39 mouse cellular contexts compared by ENCODE assay signal in genomic region chr2:130350376-130350775, GRCm38 (mm10). TPM values are rescaled to one million over a fixed set of nuclear protein-coding genes. Genes with fewer than 3 reads are reported as not detected.
"Had no signal": no experiment of that assay in that cellular context is flagged by ENCODE, and none has a peak within 500 bp of the region (broad histone marks: within the 10 kb centered on the region; RNA-seq: fewer than 3 reads in every experiment).

No protein-coding gene starts in this region.

- DNase-seq: gastrocnemius, adult 2 months; gastrocnemius, postnatal 10 days; gastrocnemius, postnatal 25 days; heart, adult 2 months; heart, postnatal 4 days; kidney, adult 18-20 months; kidney, adult 8-10 months; kidney, postnatal 10 days; kidney, postnatal 25 days; kidney, postnatal 4 days; liver; liver, embryonic 13.5 days had no signal

RNA-seq across cellular contexts. Expression of gene Gm28372, which starts 54.7 kb away (rescaled TPM):
- total RNA-seq: gastrocnemius, adult 2 months; gastrocnemius, postnatal 10 days; gastrocnemius, postnatal 25 days; gastrocnemius, postnatal 4 days; granulocyte monocyte progenitor cell, adult 5-6 weeks; heart, adult 2 months; heart, postnatal 25 days; heart, postnatal 4 days; layer of hippocampus, adult 2 months; layer of hippocampus, postnatal 10 days; layer of hippocampus, postnatal 25 days; left cerebral cortex, adult 2 months; left cerebral cortex, postnatal 14 days; left cerebral cortex, postnatal 36 days had no signal
- polyA plus RNA-seq: heart, adult 2 months; heart, embryonic 11.5 days; heart, embryonic 13.5 days; heart, embryonic 15.5 days; heart, postnatal 0 days; hindbrain, embryonic 10.5 days; hindbrain, embryonic 16.5 days; inflammation-experienced regulatory T-cells, adult 6 months; intestine, embryonic 15.5 days; intestine, postnatal 0 days; kidney, embryonic 14.5 days; kidney, embryonic 16.5 days; limb, embryonic 10.5 days; limb, embryonic 14.5 days; liver, embryonic 11.5 days; liver, embryonic 13.5 days; liver, embryonic 15.5 days had no signal

RNA-seq across cellular contexts. Expression of gene 1700020A23Rik, which starts 54.7 kb away (rescaled TPM):
- total RNA-seq: gastrocnemius, adult 2 months; gastrocnemius, postnatal 10 days; gastrocnemius, postnatal 25 days; gastrocnemius, postnatal 4 days; granulocyte monocyte progenitor cell, adult 5-6 weeks; heart, adult 2 months; heart, postnatal 25 days; heart, postnatal 4 days; layer of hippocampus, adult 2 months; layer of hippocampus, postnatal 10 days; layer of hippocampus, postnatal 25 days; left cerebral cortex, adult 2 months; left cerebral cortex, postnatal 14 days; left cerebral cortex, postnatal 36 days had no signal
- polyA plus RNA-seq: heart, adult 2 months; heart, embryonic 11.5 days; heart, embryonic 13.5 days; heart, embryonic 15.5 days; heart, postnatal 0 days; hindbrain, embryonic 12.5 days; inflammation-experienced regulatory T-cells, adult 6 months; intestine, embryonic 15.5 days; intestine, postnatal 0 days; kidney, embryonic 14.5 days; kidney, embryonic 16.5 days; limb, embryonic 10.5 days; limb, embryonic 12.5 days; limb, embryonic 14.5 days; liver, embryonic 11.5 days; liver, embryonic 13.5 days; liver, embryonic 15.5 days had no signal

RNA-seq across cellular contexts. Expression of gene Ebf4, which starts 55.4 kb away (rescaled TPM):
- total RNA-seq: granulocyte monocyte progenitor cell, adult 5-6 weeks had no signal
- polyA plus RNA-seq: inflammation-experienced regulatory T-cells, adult 6 months had no signal

RNA-seq across cellular contexts. Expression of gene Tmem239, which starts 55.9 kb away (rescaled TPM):
- total RNA-seq: gastrocnemius, adult 2 months; gastrocnemius, postnatal 10 days; gastrocnemius, postnatal 25 days; gastrocnemius, postnatal 4 days; granulocyte monocyte progenitor cell, adult 5-6 weeks; heart, adult 2 months; heart, postnatal 25 days; heart, postnatal 4 days; layer of hippocampus, adult 2 months; layer of hippocampus, postnatal 10 days; layer of hippocampus, postnatal 25 days; left cerebral cortex, adult 2 months; left cerebral cortex, postnatal 14 days; left cerebral cortex, postnatal 36 days had no signal
- polyA plus RNA-seq: heart, adult 2 months; heart, embryonic 11.5 days; heart, embryonic 15.5 days; heart, postnatal 0 days; hindbrain, embryonic 10.5 days; hindbrain, embryonic 12.5 days; hindbrain, embryonic 14.5 days; inflammation-experienced regulatory T-cells, adult 6 months; intestine, embryonic 15.5 days; intestine, postnatal 0 days; kidney, embryonic 14.5 days; kidney, embryonic 16.5 days; limb, embryonic 10.5 days; limb, embryonic 12.5 days; limb, embryonic 14.5 days; liver, embryonic 11.5 days; liver, embryonic 13.5 days; liver, embryonic 15.5 days had no signal
